Mouse (Mus musculus) lung, embryonic 16.5 days (tissue): Measurements from ENCODE around the gene Dcun1d4. TPM values are rescaled to one million over a fixed set of nuclear protein-coding genes. Genes with fewer than 3 reads are reported as not detected.

Experiments
- ATAC-seq: fragments of 200-750 bp; cut with Nextera tagmentation; 2 replicates; pipeline ENCODE4 v1.8.0; 2017; ENCODE audit warnings: low read depth, mild to moderate bottlenecking, moderate library complexity
- H3K27ac ChIP-seq: fragments of 300-500 bp; sonication (generic); 2 replicates; pipeline ENCODE4 v1.5.1; 2014; ENCODE audit warnings: mild to moderate bottlenecking, control low read depth, low read length
- H3K27me3 ChIP-seq: fragments of 300-500 bp; sonication (generic); 2 replicates; pipeline ENCODE4 v1.6.1; 2014; ENCODE audit warnings: low read depth, low read length, mixed read lengths; ENCODE audit not compliant: control insufficient read depth, insufficient read depth
- H3K36me3 ChIP-seq: fragments of 300-500 bp; sonication (generic); 2 replicates; pipeline ENCODE4 v1.6.1; 2014; ENCODE audit warnings: low read length; ENCODE audit not compliant: control insufficient read depth, insufficient read depth
- H3K4me1 ChIP-seq: fragments of 300-500 bp; sonication (generic); replicated peaks from 2 replicates; pipeline ENCODE4 v1.6.1; 2014; ENCODE audit warnings: low read length, mixed read lengths; ENCODE audit not compliant: control insufficient read depth, insufficient read depth
- H3K4me2 ChIP-seq: fragments of 300-500 bp; sonication (generic); 2 replicates; pipeline ENCODE4 v1.6.1; 2014; ENCODE audit warnings: low read depth, low read length, control low read depth
- H3K4me3 ChIP-seq: fragments of 300-500 bp; sonication (generic); 2 replicates; pipeline ENCODE4 v1.5.1; 2014; ENCODE audit warnings: mild to moderate bottlenecking, low read length, control low read depth
- H3K9ac ChIP-seq: fragments of 300-500 bp; sonication (generic); 2 replicates; pipeline ENCODE4 v1.6.1; 2014; ENCODE audit warnings: low read length, control low read depth
- H3K9me3 ChIP-seq: fragments of 300-500 bp; sonication (generic); 2 replicates; pipeline ENCODE4 v1.6.1; 2016; ENCODE audit warnings: low read length; ENCODE audit not compliant: control insufficient read depth
- WGBS: fragments of 180-500 bp; shearing (Covaris S2); extraction: QIAGEN DNeasy Blood & Tissue Kit; methylation state at CpG from one replicate; pipeline ENCODE4 v1.1.7; 2014; 5-methylcytosine and 5-hydroxymethylcytosine counted together
- polyA plus RNA-seq: library from polyadenylated mRNA; unstranded; fragments of >200 nt; fragmentation: Nextera tagmentation; extraction: Ambion mirVana; gene quantifications from 2 replicates; pipeline ENCODE4 v1.2.1, GENCODE M21; 2015

The Dcun1d4 gene
- polyA plus RNA-seq = 19.9 and 22.7 TPM in 2 replicates

DNA sequence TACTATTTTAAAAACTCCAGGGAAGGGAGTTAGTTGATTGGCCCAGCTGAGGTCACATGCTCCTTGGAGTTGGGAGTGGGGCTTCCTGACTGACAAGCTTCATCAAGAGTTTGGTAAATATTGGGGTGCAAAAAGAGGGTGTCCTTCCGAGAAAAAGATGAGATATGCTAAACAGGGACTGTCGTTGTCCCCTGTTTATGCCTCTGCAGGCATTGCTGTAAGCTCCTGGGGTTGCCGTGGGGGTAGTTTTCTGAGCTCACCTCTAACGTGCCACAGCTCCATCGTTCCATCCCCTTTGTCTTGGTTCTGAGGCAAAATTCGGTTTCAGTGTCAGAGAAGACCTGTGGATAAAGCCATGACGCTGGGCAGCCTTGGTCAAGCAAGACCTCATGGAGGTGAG is at the start of gene Dcun1d4:
Gene Dcun1d4 (plus strand): TSS at position 301 of the 400 bp plus-strand sequence.
- Histone ChIP-seq H3K4me2 (no peak within 1 kb of the TSS), H3K27me3 (no peaks in the 10 kb centered on the region), H3K9me3 (no peaks in the 10 kb centered on the region), H3K36me3 (no peaks in the 10 kb centered on the region), H3K27ac (no peak within 1 kb of the TSS), H3K4me1 (no peaks in the 10 kb centered on the region), H3K4me3 (no peak within 1 kb of the TSS), H3K9ac (no peak within 1 kb of the TSS)
- ATAC-seq = no peak
- WGBS = 73% methylated on average over 7 of the region's 7 CpGs

DNA sequence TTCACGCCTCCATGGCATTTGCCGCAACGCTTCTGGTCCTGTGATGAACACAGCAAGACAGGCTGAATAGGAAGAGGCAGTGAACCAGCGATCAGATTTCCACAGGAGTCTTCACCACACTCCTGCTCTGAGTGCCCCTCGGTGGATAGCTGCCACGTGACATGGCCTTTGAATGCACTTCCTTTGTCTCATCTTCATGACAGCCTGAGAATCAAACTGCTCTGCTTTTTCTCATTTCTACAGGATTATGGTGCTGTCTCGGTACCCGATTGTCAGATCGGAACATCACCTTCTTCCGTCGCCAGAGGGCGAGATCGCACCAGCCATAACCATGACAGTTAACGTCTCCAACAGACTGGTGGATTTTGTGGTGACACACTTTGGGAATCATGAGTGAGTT is 49.2 kb upstream of the Dcun1d4 start:
- H3K4me3 ChIP-seq = no peak overlapping the region
- no peak overlapping the region for H3K27ac ChIP-seq
- peak; percentile 62; the same call in 1 of the 2 replicates for ATAC-seq
- no peaks in the 10 kb centered on the region for H3K4me1 ChIP-seq
- no peak overlapping the region for H3K4me2 ChIP-seq
- no peaks in the 10 kb centered on the region for H3K36me3 ChIP-seq
- 20% methylated on average over 14 of the region's 14 CpGs for WGBS
- H3K9ac ChIP-seq = no peak overlapping the region
- H3K27me3 ChIP-seq = no peaks in the 10 kb centered on the region
- H3K9me3 ChIP-seq = no peaks in the 10 kb centered on the region

DNA sequence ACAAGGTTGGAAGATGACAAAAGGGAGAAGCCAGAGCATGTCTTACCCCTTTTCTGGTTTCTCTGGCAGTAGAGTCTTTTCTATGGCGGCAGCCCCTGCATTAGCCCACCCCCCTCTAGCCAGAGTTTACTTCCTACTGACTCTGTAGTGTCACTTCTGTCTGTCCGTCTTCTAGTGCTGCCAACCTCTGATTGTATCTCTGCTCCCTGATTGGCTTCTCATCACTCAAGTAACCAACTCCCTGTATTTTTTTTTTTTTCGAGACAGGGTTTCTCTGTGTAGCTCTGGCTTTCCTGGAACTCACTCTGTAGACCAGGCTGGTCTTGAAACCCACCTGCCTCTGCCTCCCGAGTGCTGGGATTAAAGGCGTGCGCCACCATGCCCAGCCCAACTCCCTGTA is 48.0 kb upstream of the Dcun1d4 start:
- no peak overlapping the region for H3K4me3 ChIP-seq
- H3K36me3 ChIP-seq = no peaks in the 10 kb centered on the region
- H3K9ac ChIP-seq = no peak overlapping the region
- ATAC-seq = no peak
- no peak overlapping the region for H3K4me2 ChIP-seq
- H3K9me3 ChIP-seq = no peaks in the 10 kb centered on the region
- no peaks in the 10 kb centered on the region for H3K4me1 ChIP-seq
- H3K27ac ChIP-seq = no peak overlapping the region
- no peaks in the 10 kb centered on the region for H3K27me3 ChIP-seq
- 75% methylated on average over 6 of the region's 6 CpGs for WGBS

DNA sequence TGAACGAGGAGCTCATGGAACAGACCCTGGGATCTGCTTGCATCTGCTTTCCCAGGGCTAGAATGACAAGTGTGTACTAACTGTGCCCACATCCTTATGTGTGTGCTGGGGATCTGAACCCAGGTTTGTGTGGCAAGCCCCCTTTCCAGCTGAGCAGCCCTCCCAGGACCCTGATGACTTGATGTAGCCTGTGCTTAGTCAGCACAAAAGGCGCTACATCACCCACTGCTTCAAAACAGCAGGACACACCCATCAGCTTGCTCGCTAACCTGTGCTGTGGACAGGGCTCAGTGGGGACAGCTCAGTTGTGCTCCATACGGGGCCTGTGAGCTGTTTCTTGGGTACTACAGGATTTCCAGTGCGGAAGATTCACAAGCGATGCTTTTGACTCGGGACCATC is 46.0 kb upstream of the Dcun1d4 start:
- ATAC-seq = no peak
- 73% methylated on average over 7 of the region's 7 CpGs for WGBS
- no peaks in the 10 kb centered on the region for H3K36me3 ChIP-seq

DNA sequence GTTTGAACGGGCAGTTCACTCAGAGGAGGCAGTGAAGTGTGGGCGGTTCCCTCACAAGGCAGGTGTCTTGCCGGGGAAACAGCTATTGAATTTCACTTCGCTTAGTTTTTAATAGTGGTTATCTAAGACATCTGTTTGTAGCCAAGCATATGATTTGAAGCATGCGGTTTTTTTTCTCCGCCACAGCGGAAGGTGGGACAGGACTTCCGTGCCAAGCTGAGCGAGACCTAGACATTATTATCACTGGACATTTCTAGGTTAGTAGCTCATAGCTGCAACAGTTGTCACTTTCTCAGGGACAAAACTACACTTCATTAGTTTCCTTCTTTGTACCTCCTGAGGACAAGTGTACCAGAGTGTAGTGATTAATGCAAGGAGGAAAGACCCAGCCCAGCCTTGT is 38.6 kb upstream of the Dcun1d4 start:
- ATAC-seq = no peak
- H3K36me3 ChIP-seq = no peaks in the 10 kb centered on the region
- H3K4me2 ChIP-seq = no peak overlapping the region
- H3K27ac ChIP-seq = no peak overlapping the region
- WGBS = 70% methylated on average over 9 of the region's 9 CpGs
- H3K9ac ChIP-seq = no peak overlapping the region
- no peaks in the 10 kb centered on the region for H3K27me3 ChIP-seq
- H3K9me3 ChIP-seq = no peaks in the 10 kb centered on the region
- H3K4me1 ChIP-seq = 0 out of 2 replicates have a peak, but pooled peaks cover 3% of the 10 kb centered on the region
- no peak overlapping the region for H3K4me3 ChIP-seq

More for the DNA sequence above, 46.0 kb upstream of the Dcun1d4 start:
- no peak overlapping the region for H3K4me2 ChIP-seq
- H3K4me1 ChIP-seq = no peaks in the 10 kb centered on the region
- no peaks in the 10 kb centered on the region for H3K27me3 ChIP-seq
- H3K9me3 ChIP-seq = no peaks in the 10 kb centered on the region
- H3K27ac ChIP-seq = no peak overlapping the region
- no peak overlapping the region for H3K9ac ChIP-seq
- no peak overlapping the region for H3K4me3 ChIP-seq

DNA sequence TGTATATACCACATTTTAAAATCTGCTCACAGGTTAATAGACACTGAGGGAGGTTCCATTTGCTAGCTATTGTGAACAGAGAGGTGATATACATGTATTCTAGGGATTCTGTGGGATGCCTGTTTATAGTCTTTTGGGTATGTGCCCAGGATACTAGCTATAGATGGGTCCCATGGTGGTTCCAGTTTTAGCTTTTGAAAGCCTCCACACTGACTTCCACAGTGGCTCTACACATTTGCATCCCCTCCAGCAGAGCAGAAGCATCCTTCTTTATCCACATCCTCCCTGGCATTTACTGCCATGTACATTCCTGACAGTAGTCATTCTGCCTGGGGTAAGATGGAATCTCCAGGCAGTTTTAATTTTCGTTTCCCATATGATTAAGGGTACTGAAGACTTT is 30.5 kb upstream of the Dcun1d4 start:
- no peak overlapping the region for H3K27ac ChIP-seq
- no peak overlapping the region for H3K9ac ChIP-seq
- no peak overlapping the region for H3K4me3 ChIP-seq
- H3K4me1 ChIP-seq = no peaks in the 10 kb centered on the region
- no peak overlapping the region for H3K4me2 ChIP-seq
- WGBS = 64% methylated on average over 1 of the region's 1 CpGs
- no peak for ATAC-seq
- H3K36me3 ChIP-seq = no peaks in the 10 kb centered on the region
- no peaks in the 10 kb centered on the region for H3K9me3 ChIP-seq
- H3K27me3 ChIP-seq = no peaks in the 10 kb centered on the region

DNA sequence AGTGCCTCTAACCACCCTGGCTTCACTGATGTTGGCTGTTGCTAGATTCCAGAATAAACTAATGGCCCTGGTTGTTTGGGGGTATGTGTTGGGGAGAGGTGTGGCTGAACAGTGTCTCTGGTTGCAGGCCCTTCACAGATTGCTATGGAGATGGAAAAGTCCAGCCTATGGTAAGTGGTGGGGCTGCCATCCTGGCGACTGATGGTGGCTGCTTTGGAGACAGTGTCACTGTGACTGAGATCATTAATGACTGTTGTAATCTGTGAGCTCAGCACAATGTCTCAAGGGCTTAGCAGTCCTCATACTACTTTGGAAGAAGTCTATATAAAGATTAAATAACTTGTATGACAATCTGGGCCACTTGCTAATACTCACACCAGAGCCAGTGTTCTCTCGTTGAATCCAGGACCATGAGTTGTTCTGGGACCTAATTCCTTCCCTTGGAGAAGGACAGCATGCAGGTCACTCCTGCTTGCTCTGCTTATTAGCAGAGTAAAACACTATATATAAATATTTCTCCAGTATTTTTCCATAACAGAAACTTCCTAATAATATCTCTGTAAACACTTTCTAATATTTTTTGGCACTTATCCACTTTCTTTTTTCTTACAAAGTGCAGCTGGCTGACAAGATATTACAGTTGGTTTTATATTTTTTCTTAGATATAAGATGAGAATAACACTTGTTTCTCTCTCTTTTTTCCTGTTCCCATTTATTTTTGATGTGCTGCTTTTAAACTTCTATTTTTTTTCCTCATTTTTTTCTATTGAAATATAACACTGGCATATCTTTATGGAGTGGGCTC is 26.1 kb upstream of the Dcun1d4 start:
- no peak overlapping the region for H3K9ac ChIP-seq
- no peaks in the 10 kb centered on the region for H3K36me3 ChIP-seq
- H3K4me3 ChIP-seq = no peak overlapping the region
- peak; percentile 82 for ATAC-seq
- peak overlapping the region; percentile 41; the same call in 1 of the 2 replicates for H3K27ac ChIP-seq
- WGBS = 32% methylated on average over 2 of the region's 2 CpGs
- no peaks in the 10 kb centered on the region for H3K27me3 ChIP-seq
- H3K4me2 ChIP-seq = no peak overlapping the region
- H3K9me3 ChIP-seq = no peaks in the 10 kb centered on the region
- no peaks in the 10 kb centered on the region for H3K4me1 ChIP-seq

DNA sequence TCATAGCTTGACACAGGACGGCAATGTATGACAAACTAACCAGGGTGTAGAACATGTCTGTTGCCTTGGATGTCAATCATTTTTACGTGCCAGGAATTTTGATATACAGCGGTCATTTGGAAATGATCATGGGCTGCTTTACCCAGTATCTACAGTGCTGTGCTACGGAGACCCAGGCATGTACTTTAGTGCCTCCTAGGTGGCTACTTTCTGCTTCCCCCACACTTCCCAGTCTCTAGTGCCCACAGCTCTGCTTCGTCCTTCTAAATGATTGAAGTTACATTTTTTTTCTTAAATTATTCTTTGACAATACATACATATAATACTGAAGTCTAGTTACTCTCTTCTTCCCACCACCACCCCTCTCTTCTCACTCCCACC is 25.5 kb upstream of the Dcun1d4 start:
- H3K4me1 ChIP-seq = no peaks in the 10 kb centered on the region
- peak; percentile 51 for ATAC-seq
- H3K4me2 ChIP-seq = no peak overlapping the region
- no peak overlapping the region for H3K27ac ChIP-seq
- no peaks in the 10 kb centered on the region for H3K9me3 ChIP-seq
- no peak overlapping the region for H3K4me3 ChIP-seq
- no peaks in the 10 kb centered on the region for H3K36me3 ChIP-seq
- H3K9ac ChIP-seq = no peak overlapping the region
- 55% methylated on average over 5 of the region's 5 CpGs for WGBS
- no peaks in the 10 kb centered on the region for H3K27me3 ChIP-seq

DNA sequence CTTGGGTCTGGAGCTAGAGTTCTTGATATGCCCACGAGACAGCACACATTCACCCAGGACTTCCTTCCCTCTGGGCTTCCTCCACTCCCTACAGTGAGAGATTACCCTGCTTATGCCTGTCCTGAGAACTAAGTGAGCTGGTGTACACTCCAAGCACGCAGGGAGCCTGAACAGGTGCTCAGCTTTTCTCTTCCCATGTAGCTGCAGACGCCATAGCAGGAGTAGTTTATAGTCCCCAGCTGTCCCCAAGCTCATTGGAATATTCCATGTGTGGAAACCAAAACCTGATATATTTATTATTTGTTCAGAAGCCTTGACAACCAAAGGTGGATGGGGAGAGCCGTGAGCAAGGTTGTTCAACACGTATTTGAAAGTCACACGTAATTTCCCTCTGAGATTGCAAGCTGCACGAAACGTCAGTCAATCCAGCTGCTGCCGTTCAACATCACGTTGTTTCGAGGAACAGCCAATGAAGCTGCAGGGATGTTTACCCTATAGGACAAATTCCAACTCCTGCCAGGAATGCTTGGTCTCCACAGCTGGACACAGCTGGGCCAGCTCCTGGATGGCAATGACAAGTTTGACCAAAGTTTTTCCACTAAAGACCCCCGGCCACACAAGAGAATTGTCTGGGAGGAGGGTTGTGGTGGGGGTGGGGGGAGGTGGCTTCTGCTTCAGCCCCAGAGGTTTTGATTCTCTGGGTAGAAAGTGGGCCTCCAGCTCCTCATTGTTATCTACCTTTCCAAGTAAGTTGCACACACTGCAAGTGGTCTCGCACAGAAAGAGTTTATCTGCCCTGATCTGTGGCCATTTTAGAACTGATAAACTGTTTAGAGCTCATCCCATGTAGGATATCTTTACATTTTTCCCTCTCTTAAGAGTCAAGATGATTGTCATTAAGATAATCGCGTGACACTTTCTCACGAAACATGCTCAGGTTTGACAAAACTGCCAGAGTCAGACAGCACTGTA is 12.1 kb upstream of the Dcun1d4 start:
- Histone ChIP-seq H3K36me3 (no peaks in the 10 kb centered on the region), H3K4me2 (peak overlapping the region; percentile 3; the same call in 1 of the 2 replicates), H3K27ac (no peak overlapping the region), H3K9me3 (no peaks in the 10 kb centered on the region), H3K27me3 (no peaks in the 10 kb centered on the region), H3K4me1 (no peaks in the 10 kb centered on the region; the same call in 1 of the 2 replicates), H3K4me3 (no peak overlapping the region), H3K9ac (no peak overlapping the region)
- WGBS = 50% methylated on average over 16 of the region's 16 CpGs
- ATAC-seq = peak; percentile 97
